Mouse (Mus musculus) liver, postnatal 0 days (tissue): ENCODE measurements around the gene Cit. TPM values are rescaled to one million over a fixed set of nuclear protein-coding genes. Genes with fewer than 3 reads are reported as not detected.

ENCODE experiments used
- ATAC-seq: fragments of 200-750 bp; cut with Nextera tagmentation; 2 replicates; pipeline ENCODE4 v1.8.0; 2017; ENCODE audit warnings: mild to moderate bottlenecking, moderate library complexity
- DNase-seq: peaks from one replicate; pipeline ENCODE4 v3.0.0-alpha.2; 2016
- H3K27ac ChIP-seq: fragments of 300-500 bp; sonication (generic); 2 replicates; pipeline ENCODE4 v1.5.1; 2014; ENCODE audit warnings: antibody characterized with exemption, moderate library complexity, mild to moderate bottlenecking, low read depth
- H3K27me3 ChIP-seq: fragments of 300-500 bp; sonication (generic); 2 replicates; pipeline ENCODE4 v1.6.1; 2014; ENCODE audit warnings: low read length, control low read depth, mixed read lengths; ENCODE audit not compliant: insufficient read depth
- H3K36me3 ChIP-seq: fragments of 300-500 bp; sonication (generic); replicated peaks from 2 replicates; pipeline ENCODE4 v1.6.1; 2014; ENCODE audit warnings: mild to moderate bottlenecking, control low read depth, low read length, moderate library complexity, mixed read lengths; ENCODE audit not compliant: insufficient read depth
- H3K4me1 ChIP-seq: fragments of 300-500 bp; sonication (generic); 2 replicates; pipeline ENCODE4 v1.6.1; 2014; ENCODE audit warnings: antibody characterized with exemption, mild to moderate bottlenecking, control low read depth; ENCODE audit not compliant: insufficient read depth
- H3K4me2 ChIP-seq: fragments of 300-500 bp; sonication (generic); 2 replicates; pipeline ENCODE4 v1.6.1; 2014; ENCODE audit warnings: low read depth, mild to moderate bottlenecking, low read length, moderate library complexity, mixed read lengths
- H3K4me3 ChIP-seq: fragments of 300-500 bp; sonication (generic); 2 replicates; pipeline ENCODE4 v1.5.1; 2014; ENCODE audit warnings: low read depth, low read length
- H3K9ac ChIP-seq: fragments of 300-500 bp; sonication (generic); replicated peaks from 2 replicates; pipeline ENCODE4 v1.6.1; 2014; ENCODE audit warnings: mild to moderate bottlenecking, moderate library complexity
- H3K9me3 ChIP-seq: fragments of 300-500 bp; sonication (generic); 2 replicates; pipeline ENCODE4 v1.6.1; 2016; ENCODE audit warnings: mild to moderate bottlenecking, control low read depth, low read length, mixed read lengths
- CTCF ChIP-seq: sonication (generic); IDR thresholded peaks from 2 replicates; pipeline ENCODE4 v1.5.1; 2016; ENCODE audit warnings: antibody characterized with exemption, low read depth
- EP300 ChIP-seq: IDR thresholded peaks from 2 replicates; pipeline ENCODE4 v1.6.1; 2016; ENCODE audit warnings: antibody characterized with exemption, low read depth, mild to moderate bottlenecking
- WGBS: fragments of 180-500 bp; shearing (Covaris S2); extraction: QIAGEN DNeasy Blood & Tissue Kit; methylation state at CpG from one replicate; pipeline ENCODE4 v1.1.7; 2014; ENCODE audit not compliant: insufficient replicate concordance; 5-methylcytosine and 5-hydroxymethylcytosine counted together
- polyA plus RNA-seq: library from polyadenylated mRNA; unstranded; fragments of >200 nt; fragmentation: Nextera tagmentation; extraction: Ambion mirVana; gene quantifications from 2 replicates; pipeline ENCODE4 v1.2.1, GENCODE M21; 2015

Gene Cit
- polyA plus RNA-seq, 1 experiment from 2014 or later: 11.5 TPM

GRCm38 (mm10) chr5:116014237-116014636 is 169.2 kb downstream of the Cit start:
- Histone ChIP-seq H3K36me3 (peaks cover 63% of the 10 kb centered on the region), H3K4me2 (no peak overlapping the region), H3K4me1 (peaks cover 13% of the 10 kb centered on the region), H3K4me3 (no peak overlapping the region), H3K27me3 (no peaks in the 10 kb centered on the region), H3K9ac (no peak overlapping the region), H3K27ac (no peak overlapping the region), H3K9me3 (no peaks in the 10 kb centered on the region)
- WGBS: 92% methylated on average over 11 of the region's 11 CpGs
- DNase-seq (no peak), ATAC-seq (no peak)
- no peak for TF ChIP-seq CTCF
- no peak for TF ChIP-seq EP300

- Histone ChIP-seq H3K9me3 (no peaks in the 10 kb centered on the region), H3K27ac (no peak overlapping the region), H3K4me2 (no peak overlapping the region), H3K4me1 (peaks cover 25% of the 10 kb centered on the region), H3K9ac (no peak overlapping the region), H3K36me3 (peaks cover 85% of the 10 kb centered on the region), H3K27me3 (no peaks in the 10 kb centered on the region), H3K4me3 (no peak overlapping the region)
- TF ChIP-seq CTCF (no peak), EP300 (no peak)
- DNase-seq (no peak), ATAC-seq (no peak)
- WGBS: 86% methylated on average over 5 of the region's 5 CpGs
These were observed 171.5 kb downstream of the Cit start for GRCm38 (mm10) chr5:116016542-116016941.

GRCm38 (mm10) chr5:116017391-116017790 is 172.3 kb downstream of the Cit start:
- WGBS: 94% methylated on average over 8 of the region's 8 CpGs
- H3K4me1 ChIP-seq: peaks cover 34% of the 10 kb centered on the region
- ATAC-seq (no peak), DNase-seq (no peak)
- no peak overlapping the region for H3K27ac ChIP-seq
- no peaks in the 10 kb centered on the region for H3K27me3 ChIP-seq
- H3K4me3 ChIP-seq: no peak overlapping the region
- no peaks in the 10 kb centered on the region for H3K9me3 ChIP-seq
- H3K4me2 ChIP-seq: no peak overlapping the region
- H3K36me3 ChIP-seq: peaks cover 92% of the 10 kb centered on the region
- TF ChIP-seq CTCF (no peak), EP300 (no peak)
- H3K9ac ChIP-seq: no peak overlapping the region

GRCm38 (mm10) chr5:116018196-116018595 is 173.1 kb downstream of the Cit start:
- Histone ChIP-seq H3K36me3 (peaks cover 89% of the 10 kb centered on the region), H3K4me2 (no peak overlapping the region), H3K4me3 (no peak overlapping the region), H3K4me1 (peaks cover 39% of the 10 kb centered on the region), H3K9me3 (no peaks in the 10 kb centered on the region), H3K9ac (no peak overlapping the region), H3K27ac (no peak overlapping the region), H3K27me3 (no peaks in the 10 kb centered on the region)
- DNase-seq (no peak), ATAC-seq (no peak)
- 91% methylated on average over 9 of the region's 9 CpGs for WGBS
- TF ChIP-seq EP300: no peak
- TF ChIP-seq CTCF: no peak

- 0 out of 2 replicates have a peak overlapping the region, but pooled peaks have one; percentile 21 for H3K9ac ChIP-seq
- peak; percentile 62 for DNase-seq
- H3K4me3 ChIP-seq: no peak overlapping the region
- H3K4me1 ChIP-seq: peaks cover 39% of the 10 kb centered on the region
- H3K27ac ChIP-seq: peak overlapping the region; percentile 72
- no peak; the same call in 1 of the 2 replicates for ATAC-seq
- H3K27me3 ChIP-seq: no peaks in the 10 kb centered on the region
- H3K36me3 ChIP-seq: peaks cover 84% of the 10 kb centered on the region
- WGBS: 56% methylated on average over 6 of the region's 6 CpGs
- 0 out of 2 replicates have a peak overlapping the region, but pooled peaks have one; percentile 2 for H3K4me2 ChIP-seq
- TF ChIP-seq CTCF (peak; percentile 61), EP300 (no peak)
- no peaks in the 10 kb centered on the region for H3K9me3 ChIP-seq
These were observed 173.7 kb downstream of the Cit start for GRCm38 (mm10) chr5:116018784-116019183.

- no peak for DNase-seq
- H3K36me3 ChIP-seq: peaks cover 78% of the 10 kb centered on the region
- H3K4me2 ChIP-seq: 0 out of 2 replicates have a peak overlapping the region, but pooled peaks have one; percentile 19
These were observed 174.3 kb downstream of the Cit start for GRCm38 (mm10) chr5:116019371-116019770.

GRCm38 (mm10) chr5:116021552-116021951 is 176.5 kb downstream of the Cit start:
- TF ChIP-seq CTCF (no peak), EP300 (peak; percentile 94)
- H3K9ac ChIP-seq: peak overlapping the region; percentile 92
- H3K4me3 ChIP-seq: peak overlapping the region; percentile 95
- H3K36me3 ChIP-seq: peaks cover 56% of the 10 kb centered on the region
- H3K4me2 ChIP-seq: peak overlapping the region; percentile 78
- peak; percentile 47 for DNase-seq
- peaks cover 50% of the 10 kb centered on the region for H3K4me1 ChIP-seq
- peak; percentile 49 for ATAC-seq
- H3K9me3 ChIP-seq: no peaks in the 10 kb centered on the region
- peak overlapping the region; percentile 96 for H3K27ac ChIP-seq
- 56% methylated on average over 14 of the region's 14 CpGs for WGBS
- no peaks in the 10 kb centered on the region for H3K27me3 ChIP-seq

More at GRCm38 (mm10) chr5:116019371-116019770, 174.3 kb downstream of the Cit start:
- 65% methylated on average over 11 of the region's 11 CpGs for WGBS
- Histone ChIP-seq H3K27ac (peak overlapping the region; percentile 72), H3K4me1 (peaks cover 39% of the 10 kb centered on the region), H3K27me3 (no peaks in the 10 kb centered on the region), H3K9ac (0 out of 2 replicates have a peak overlapping the region, but pooled peaks have one; percentile 21), H3K4me3 (no peak overlapping the region), H3K9me3 (no peaks in the 10 kb centered on the region)
- ATAC-seq: no peak
- no peak for TF ChIP-seq CTCF
- no peak for TF ChIP-seq EP300
